Mouse (Mus musculus) neutrophil, adult 65 days (primary cell): Measurements from ENCODE around the gene Wdr43. TPM values are rescaled to one million over a fixed set of nuclear protein-coding genes. Genes with fewer than 3 reads are reported as not detected.

Source experiments
- total RNA-seq: library from RNA; stranded (reverse); gene quantifications from 2 replicates; pipeline ENCODE4 v1.2.4, GENCODE M21; 2023

Gene Wdr43
- 29.6 and 47.4 TPM in 2 replicates for total RNA-seq

GRCm38 (mm10) chr17:71615638-71616318 is at the start of gene Wdr43:
Gene Wdr43, plus strand, starts transcription at chr17:71615895.

GRCm38 (mm10) chr17:71673092-71673491 is 57.4 kb downstream of the Wdr43 start, which contains the start of gene Togaram2:
Gene Togaram2, plus strand, starts transcription at chr17:71673261.

Other genes with a start within 250 kb of the Wdr43 start
- 8.8 and 21.0 TPM in 2 replicates for gene Gm4707, start 156.0 kb upstream of the Wdr43 start, total RNA-seq
- gene Smchd1, start 140.6 kb upstream of the Wdr43 start, total RNA-seq = 69.5 and 102 TPM in 2 replicates
- gene Ndc80, start 89.0 kb upstream of the Wdr43 start, total RNA-seq = 27.9 and 29.9 TPM in 2 replicates
- gene Spdya, start 63.8 kb upstream of the Wdr43 start, total RNA-seq = not detected in 2 replicates
- not detected in 2 replicates for gene Togaram2, start 57.4 kb downstream of the Wdr43 start, total RNA-seq
- gene Pcare, start 137.0 kb downstream of the Wdr43 start, total RNA-seq = not detected in 2 replicates
- not detected in 2 replicates for gene Clip4, start 152.6 kb downstream of the Wdr43 start, total RNA-seq